Mouse (Mus musculus): ENCODE results near the gene Prkd3.

DNA sequence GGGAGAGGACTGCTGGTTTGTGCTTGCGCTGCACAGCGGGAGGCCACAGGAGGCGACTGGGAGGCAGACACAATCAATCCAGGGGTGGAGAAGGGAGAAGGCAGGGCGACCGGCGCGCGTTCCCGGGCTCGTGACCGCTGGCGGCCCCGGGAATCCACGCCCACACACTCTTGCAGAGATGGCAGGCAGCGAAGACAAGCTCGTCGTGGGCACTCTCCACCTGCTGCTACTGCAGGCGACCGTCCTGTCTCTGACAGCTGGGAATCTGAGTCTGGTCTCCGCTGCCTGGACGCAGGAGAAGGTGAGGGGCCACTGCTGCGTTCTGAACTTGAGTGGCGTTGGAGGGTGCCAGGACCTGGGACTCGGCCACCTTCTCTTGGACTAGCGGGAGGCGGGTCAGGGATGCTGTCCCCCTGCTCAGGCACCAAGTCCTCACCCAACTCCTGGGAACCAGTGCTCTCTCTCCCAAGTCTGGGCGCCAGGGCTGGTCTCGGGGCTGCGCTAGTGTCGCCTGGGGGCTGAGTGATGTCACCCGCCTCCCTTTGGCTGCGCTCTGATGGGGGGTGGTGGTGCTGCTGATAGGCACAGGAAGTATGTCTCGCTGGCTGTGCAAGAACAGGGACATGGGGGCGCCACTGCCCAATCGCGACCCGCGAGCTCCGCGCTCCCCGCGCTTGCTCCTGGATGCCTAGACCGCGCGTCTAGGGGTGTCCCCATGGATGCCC is 31.6 kb upstream of the Prkd3 start:
- TF ChIP-seq CTCF (IDR thresholded peaks at IDR 0.05), result peak; percentile 40
- TF ChIP-seq EP300 (IDR thresholded peaks at IDR 0.05), result no peak
